Mouse (Mus musculus): ENCODE results near the gene Zfp358.

The Zfp358 gene

DNA sequence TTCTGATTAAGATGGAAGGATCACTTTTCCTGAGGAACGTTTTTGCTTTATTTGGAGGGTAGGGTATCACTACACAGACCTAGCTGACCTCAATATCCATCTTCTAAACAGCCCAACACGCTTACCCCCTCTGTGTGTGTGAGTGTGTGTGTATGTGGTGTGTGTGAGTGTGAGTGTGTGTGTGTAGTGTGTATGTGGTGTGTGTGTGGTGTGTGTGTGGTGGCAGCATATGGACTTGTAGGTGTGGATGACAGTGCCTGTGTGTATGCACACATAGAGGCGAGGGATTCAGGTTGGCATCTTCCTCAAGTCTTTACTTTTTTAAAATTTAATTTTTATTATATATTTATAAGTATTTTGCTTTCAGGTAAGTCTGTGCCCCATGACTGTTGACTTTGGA lies 5.6 kb downstream of the Zfp358 start:
- in situ Hi-C loops (cut with MboI; ENCODE audit: low sequenced_read_pairs): no loop called here

GRCm38 (mm10) chr8:3499751-3500150 lies 6.8 kb downstream of the Zfp358 start:
- in situ Hi-C loops (cut with MboI; ENCODE audit: low sequenced_read_pairs): no loop called here

GRCm38 (mm10) chr8:3500235-3501090 lies 7.5 kb downstream of the Zfp358 start, which contains the start of gene Mcoln1:
Mcoln1 (plus strand) TSS chr8:3500457.
- in situ Hi-C loops (cut with MboI; ENCODE audit: low sequenced_read_pairs): no loop called here

- in situ Hi-C loops (cut with MboI; ENCODE audit: low sequenced_read_pairs): no loop called here
Measured at GRCm38 (mm10) chr8:3502217-3502616, 9.3 kb downstream of the Zfp358 start.

- in situ Hi-C loops (cut with MboI; ENCODE audit: low sequenced_read_pairs): no loop called here
Measured at GRCm38 (mm10) chr8:3507979-3508754, 15.2 kb downstream of the Zfp358 start.

DNA sequence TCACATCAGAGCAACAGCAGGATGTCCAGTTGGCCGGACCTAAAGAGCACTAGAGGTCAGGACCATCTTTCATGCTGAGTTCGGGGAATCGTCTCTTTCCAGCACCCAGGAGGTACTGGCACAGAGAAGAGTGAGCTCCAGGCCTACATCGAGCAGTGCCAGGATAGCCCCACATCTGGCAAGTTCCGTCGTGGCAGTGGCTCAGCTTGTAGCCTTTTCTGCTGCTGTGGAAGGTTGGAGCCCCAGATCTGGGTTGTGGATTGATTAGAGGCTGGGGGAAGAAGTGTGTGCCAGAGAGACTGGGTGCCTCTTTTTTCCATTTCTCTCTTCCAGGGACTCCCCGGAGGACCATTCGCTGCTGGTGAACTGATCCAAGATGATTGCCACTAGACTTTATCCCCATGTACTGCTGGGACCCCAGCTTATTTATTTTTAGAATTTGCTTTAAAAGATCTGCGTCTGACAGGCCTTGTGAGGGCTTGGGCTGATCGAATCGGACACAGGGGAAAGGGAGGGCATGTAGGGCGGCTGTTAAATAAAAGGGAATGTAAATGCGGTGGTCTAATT lies 21.8 kb downstream of the Zfp358 start:
- in situ Hi-C loops (cut with MboI; ENCODE audit: low sequenced_read_pairs): no loop called here

GRCm38 (mm10) chr8:3515260-3515671 lies 22.3 kb downstream of the Zfp358 start, which contains the start of gene Pnpla6:
Pnpla6 (plus strand) TSS chr8:3515384.
- in situ Hi-C loops (cut with MboI; ENCODE audit: low sequenced_read_pairs): no loop called here

- in situ Hi-C loops (cut with MboI; ENCODE audit: low sequenced_read_pairs): no loop called here
Measured at GRCm38 (mm10) chr8:3515771-3516417, 23.0 kb downstream of the Zfp358 start.

GRCm38 (mm10) chr8:3516450-3517116 lies 23.6 kb downstream of the Zfp358 start:
- in situ Hi-C loops (cut with MboI; ENCODE audit: low sequenced_read_pairs): no loop called here

- in situ Hi-C loops (cut with MboI; ENCODE audit: low sequenced_read_pairs): no loop called here
Measured at GRCm38 (mm10) chr8:3517117-3517495, 24.2 kb downstream of the Zfp358 start.

DNA sequence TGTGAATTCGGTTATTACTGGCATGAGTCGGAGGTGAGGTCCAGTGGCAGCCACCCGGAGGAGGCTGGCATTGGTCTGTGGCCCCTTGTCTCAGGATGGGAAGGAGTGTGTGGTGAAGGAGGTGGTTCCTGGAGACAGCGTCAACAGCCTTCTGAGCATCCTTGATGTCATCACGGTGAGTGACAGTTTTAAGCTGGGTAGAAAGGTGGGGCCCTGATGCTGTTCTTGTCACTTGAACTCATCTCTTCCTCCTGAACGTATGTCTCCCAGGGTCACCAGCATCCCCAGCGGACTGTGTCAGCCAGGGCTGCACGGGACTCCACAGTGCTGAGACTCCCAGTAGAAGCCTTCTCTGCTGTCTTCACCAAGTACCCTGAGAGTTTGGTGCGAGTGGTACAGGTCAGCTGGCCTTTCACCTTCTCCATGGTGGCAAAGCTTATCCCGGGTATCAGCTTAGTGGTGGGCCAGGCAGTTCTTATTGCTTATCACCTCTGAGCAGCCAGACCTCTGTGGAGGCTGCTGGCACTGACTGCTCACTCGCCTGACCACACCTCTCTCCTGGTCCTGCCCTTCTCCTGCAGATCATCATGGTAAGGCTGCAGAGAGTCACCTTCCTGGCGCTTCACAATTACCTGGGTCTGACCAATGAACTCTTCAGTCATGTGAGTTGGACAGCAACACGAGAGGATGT lies 29.2 kb downstream of the Zfp358 start:
- in situ Hi-C loops (cut with MboI; ENCODE audit: low sequenced_read_pairs): no loop called here

GRCm38 (mm10) chr8:3530816-3531215 lies 37.9 kb downstream of the Zfp358 start:
- in situ Hi-C loops (cut with MboI; ENCODE audit: low sequenced_read_pairs): no loop called here

DNA sequence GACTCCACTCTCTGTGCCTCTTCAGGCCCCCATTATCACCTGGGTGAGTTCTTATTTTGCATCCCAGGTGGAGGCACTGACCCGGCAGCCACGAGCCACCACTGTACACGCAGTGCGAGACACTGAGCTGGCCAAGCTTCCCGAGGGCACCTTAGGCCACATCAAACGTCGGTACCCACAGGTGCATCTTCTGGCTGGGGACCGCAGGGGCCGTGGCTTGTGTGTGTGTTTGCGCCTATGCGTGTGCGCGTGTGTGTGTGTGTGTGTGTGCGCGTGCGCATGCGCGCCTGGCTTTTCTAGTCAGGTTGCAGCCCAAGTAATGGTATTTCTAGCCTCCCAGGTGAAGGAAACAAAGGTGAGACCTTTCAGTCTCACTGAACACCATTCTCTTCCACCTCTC lies 39.0 kb downstream of the Zfp358 start:
- in situ Hi-C loops (cut with MboI; ENCODE audit: low sequenced_read_pairs): no loop called here

DNA sequence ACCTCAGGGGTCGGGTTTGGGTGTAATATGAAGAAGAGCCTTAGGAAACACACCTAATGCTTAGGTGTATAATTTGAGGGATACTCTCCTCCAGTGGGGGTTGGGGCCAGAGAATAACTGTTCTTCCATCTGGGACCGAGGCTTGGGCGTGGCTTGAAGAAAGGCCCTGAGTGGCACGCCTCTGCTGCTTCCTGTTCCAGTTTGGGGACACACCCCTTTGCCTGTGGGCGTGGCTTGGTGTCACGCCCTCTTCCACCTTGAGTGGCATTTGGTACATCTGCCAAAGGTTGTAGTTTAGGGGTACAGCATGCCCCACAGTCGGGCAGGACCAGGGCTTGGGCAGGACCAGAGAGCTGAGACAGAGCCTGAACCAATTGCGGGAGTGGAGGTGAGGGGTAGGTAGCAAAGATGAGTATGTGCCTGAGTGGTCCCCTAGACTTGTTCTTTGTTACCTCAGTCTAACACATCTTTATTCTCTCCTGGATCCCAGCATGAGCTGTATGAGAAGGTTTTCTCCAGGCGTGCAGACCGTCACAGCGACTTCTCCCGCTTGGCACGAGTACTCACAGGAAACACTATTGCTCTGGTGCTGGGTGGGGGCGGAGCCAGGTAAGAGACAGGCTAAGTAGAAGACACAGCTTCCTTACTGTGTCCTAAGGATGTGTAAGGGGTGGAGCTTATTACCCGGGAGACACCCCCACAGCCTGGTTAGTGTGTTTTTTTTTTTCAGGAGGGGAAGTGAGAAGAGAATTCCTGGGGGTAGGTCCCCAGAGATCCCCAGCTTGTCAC lies 43.3 kb downstream of the Zfp358 start:
- in situ Hi-C loops (cut with MboI; ENCODE audit: low sequenced_read_pairs): no loop called here

GRCm38 (mm10) chr8:3536940-3537339 lies 44.0 kb downstream of the Zfp358 start:
- in situ Hi-C loops (cut with MboI; ENCODE audit: low sequenced_read_pairs): no loop called here

GRCm38 (mm10) chr8:3537666-3538065 lies 44.7 kb downstream of the Zfp358 start:
- in situ Hi-C loops (cut with MboI; ENCODE audit: low sequenced_read_pairs): no loop called here

- in situ Hi-C loops (cut with MboI; ENCODE audit: low sequenced_read_pairs): no loop called here
Measured at GRCm38 (mm10) chr8:3539146-3539545, 46.2 kb downstream of the Zfp358 start.

DNA sequence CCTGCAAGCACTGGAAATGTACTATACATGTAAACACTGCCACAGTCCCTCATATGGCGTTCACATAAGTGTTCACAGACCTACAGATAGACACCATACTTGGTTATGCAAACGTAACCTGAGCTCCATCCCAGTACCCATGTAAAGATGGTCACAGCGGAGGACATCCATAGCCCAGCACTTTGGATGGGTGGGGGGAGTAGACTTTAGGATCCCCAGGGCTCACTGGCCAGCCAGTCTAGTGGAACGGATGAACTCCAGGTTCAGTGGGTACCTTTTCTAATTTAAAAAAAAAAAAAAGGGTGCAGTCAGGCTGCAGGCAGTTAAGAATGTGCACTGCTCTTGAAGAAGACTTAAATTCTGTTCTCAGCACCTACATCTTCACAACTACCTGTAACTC lies 47.1 kb downstream of the Zfp358 start:
- in situ Hi-C loops (cut with MboI; ENCODE audit: low sequenced_read_pairs): no loop called here

- in situ Hi-C loops (cut with MboI; ENCODE audit: low sequenced_read_pairs): no loop called here
Measured at GRCm38 (mm10) chr8:3546511-3546910, 53.6 kb downstream of the Zfp358 start.

Measured in CH12F3 (cell line).